Mouse (Mus musculus) urinary bladder, postnatal 10 days (tissue): ENCODE data around the gene Sh3pxd2a.
A peak's percentile ranks its signal among the peaks of the same experiment; 100 is the strongest.

ENCODE experiments used
- DNase-seq: peaks from one replicate; pipeline ENCODE4 v3.0.0; 2022; ENCODE audit warnings: low spot score

Sh3pxd2a gene

GRCm38 (mm10) chr19:47371521-47371920 is 92.7 kb downstream of the Sh3pxd2a start:
- no peak for DNase-seq

- no peak for DNase-seq
Measured at GRCm38 (mm10) chr19:47369008-47369407, 95.2 kb downstream of the Sh3pxd2a start.

- DNase-seq: no peak
Measured at GRCm38 (mm10) chr19:47367271-47367879, 96.8 kb downstream of the Sh3pxd2a start.

- no peak for DNase-seq
Measured at GRCm38 (mm10) chr19:47366576-47366975, 97.6 kb downstream of the Sh3pxd2a start.

- DNase-seq: no peak
Measured at GRCm38 (mm10) chr19:47363086-47363668, 101.0 kb downstream of the Sh3pxd2a start.

- DNase-seq: no peak
Measured at GRCm38 (mm10) chr19:47360921-47361320, 103.3 kb downstream of the Sh3pxd2a start.

GRCm38 (mm10) chr19:47360017-47360416 is 104.2 kb downstream of the Sh3pxd2a start:
- no peak for DNase-seq

GRCm38 (mm10) chr19:47359166-47359931 is 104.9 kb downstream of the Sh3pxd2a start:
- no peak for DNase-seq

- no peak for DNase-seq
Measured at GRCm38 (mm10) chr19:47357297-47357696, 106.9 kb downstream of the Sh3pxd2a start.

- DNase-seq: no peak
Measured at GRCm38 (mm10) chr19:47356188-47356857, 107.9 kb downstream of the Sh3pxd2a start.

GRCm38 (mm10) chr19:47354456-47354855 is 109.7 kb downstream of the Sh3pxd2a start:
- DNase-seq: no peak

- DNase-seq: no peak
Measured at GRCm38 (mm10) chr19:47349043-47349442, 115.2 kb downstream of the Sh3pxd2a start.

- DNase-seq: no peak
Measured at GRCm38 (mm10) chr19:47348395-47349016, 115.7 kb downstream of the Sh3pxd2a start.

GRCm38 (mm10) chr19:47347021-47347643 is 117.1 kb downstream of the Sh3pxd2a start:
- no peak for DNase-seq

- no peak for DNase-seq
Measured at GRCm38 (mm10) chr19:47346606-47347005, 117.6 kb downstream of the Sh3pxd2a start.

GRCm38 (mm10) chr19:47345851-47346568 is 118.2 kb downstream of the Sh3pxd2a start:
- no peak for DNase-seq

GRCm38 (mm10) chr19:47343422-47343821 is 120.8 kb downstream of the Sh3pxd2a start:
- DNase-seq: no peak

GRCm38 (mm10) chr19:47339165-47339564 is 125.0 kb downstream of the Sh3pxd2a start:
- peak; percentile 52 for DNase-seq

GRCm38 (mm10) chr19:47338396-47339164 is 125.6 kb downstream of the Sh3pxd2a start:
- DNase-seq: no peak

- peak; percentile 80 for DNase-seq
Measured at GRCm38 (mm10) chr19:47337743-47338142, 126.5 kb downstream of the Sh3pxd2a start.
